Mouse (Mus musculus) left cerebral cortex, adult 18-20 months (tissue): Measurements from ENCODE around the gene AL607142.1. TPM values are rescaled to one million over a fixed set of nuclear protein-coding genes. Genes with fewer than 3 reads are reported as not detected.

Experiments used
- total RNA-seq, 2 experiments: library from RNA; stranded (reverse); gene quantifications; 2 replicates each; pipeline ENCODE4 v1.2.3; 2021

Gene AL607142.1
- total RNA-seq, 2 experiments from 2014 or later, result not detected

Other genes with a start within 250 kb of the AL607142.1 start
- not detected for gene Edn2, start 96.2 kb downstream of the AL607142.1 start, total RNA-seq
- gene Foxo6, start 222.4 kb downstream of the AL607142.1 start, total RNA-seq, result 10 to 100 TPM; 13.2 to 17.9 TPM